Mouse (Mus musculus): Measurements from ENCODE around the gene Mrm3.
"Not testable (repeated sequence)": the region's sequence is repeated elsewhere in the genome, so short reads cannot be mapped to it uniquely, and the experiment has no call there.

Gene Mrm3

DNA sequence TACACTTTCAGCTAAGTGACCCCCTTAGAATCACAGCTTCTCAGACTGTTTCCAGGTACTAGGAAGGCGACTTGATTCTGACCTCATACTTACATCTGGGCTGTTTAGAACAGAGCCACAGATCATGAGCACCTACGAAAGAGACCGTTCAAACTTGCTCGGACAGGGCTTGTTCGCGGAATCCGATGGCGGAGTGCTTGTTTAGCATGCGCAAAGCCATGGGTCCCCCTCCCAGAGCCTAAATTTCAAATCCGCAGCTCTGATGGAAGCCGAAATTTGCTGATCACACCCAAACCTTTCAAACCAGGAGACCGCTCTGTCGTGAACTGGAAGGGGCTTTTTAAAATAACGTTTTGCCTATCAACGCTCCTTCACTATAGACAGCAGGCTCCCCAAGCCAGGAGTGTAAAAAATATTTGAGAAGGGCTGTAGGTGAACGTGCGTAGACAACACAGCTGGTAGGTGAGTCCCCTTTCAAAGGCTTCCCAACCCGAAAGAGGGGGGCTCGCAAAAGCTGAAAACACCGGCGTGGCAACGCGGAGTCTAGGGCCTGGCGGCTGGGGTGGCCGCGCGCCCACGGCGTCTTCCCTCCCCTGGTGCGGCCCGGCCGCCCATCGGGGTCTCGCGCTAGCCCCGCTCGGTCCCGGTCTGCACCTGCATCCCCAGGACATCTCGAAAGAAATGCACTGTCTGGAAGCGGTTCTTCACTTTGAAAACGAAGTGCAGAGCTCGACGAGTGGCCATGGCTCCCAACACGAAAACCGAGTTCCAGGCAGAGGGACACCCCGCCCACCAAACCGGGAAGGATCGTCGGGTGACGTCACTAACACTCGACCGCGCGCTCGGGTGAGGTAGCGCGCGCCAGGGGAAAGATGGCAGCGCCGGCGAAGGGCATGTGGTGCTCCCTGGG, at the start of gene Mrm3, which contains the start of gene Glod4:
Gene Mrm3, plus strand, starts transcription at position 815 of the 910 bp plus-strand sequence.
Gene Glod4, minus strand, starts transcription at position 825 of the 910 bp plus-strand sequence.
- DNase-seq (ENCODE audit: low spot score in 2 of 2), result peak; percentile 91

DNA sequence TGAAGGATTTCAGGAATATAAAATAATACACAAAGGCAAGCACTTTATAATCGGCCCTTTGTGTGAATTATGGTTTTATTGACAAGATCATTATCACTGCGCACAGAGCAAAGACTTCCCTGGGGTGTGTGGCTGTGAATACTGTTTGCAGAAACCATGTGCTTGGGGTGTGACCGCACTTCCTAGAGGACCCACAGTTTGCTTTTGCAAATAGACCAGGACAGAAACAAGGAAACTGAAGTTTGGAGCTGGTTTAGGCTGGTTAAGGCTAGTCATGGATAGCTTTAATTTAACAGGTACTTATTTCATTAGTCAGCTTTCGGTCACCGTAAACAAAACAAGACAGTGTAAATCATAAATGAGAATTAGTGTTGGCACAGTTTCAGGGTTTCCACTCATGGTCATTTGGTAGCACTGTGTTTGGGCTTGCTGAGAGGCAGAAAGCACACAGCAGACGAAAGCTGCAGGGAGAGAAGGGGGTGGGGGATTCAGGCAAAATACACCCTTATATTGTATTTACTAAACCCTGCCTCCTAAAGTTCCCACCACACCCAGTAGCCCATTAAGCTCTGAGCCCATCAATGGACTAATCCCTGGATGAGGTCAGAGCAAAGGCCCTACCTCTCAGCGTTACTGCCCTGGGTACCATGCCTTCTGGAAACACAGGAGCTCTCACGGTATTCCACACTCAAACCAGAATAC, 47.1 kb upstream of the Mrm3 start:
- no peak for DNase-seq (ENCODE audit: low spot score in 2 of 2)

DNA sequence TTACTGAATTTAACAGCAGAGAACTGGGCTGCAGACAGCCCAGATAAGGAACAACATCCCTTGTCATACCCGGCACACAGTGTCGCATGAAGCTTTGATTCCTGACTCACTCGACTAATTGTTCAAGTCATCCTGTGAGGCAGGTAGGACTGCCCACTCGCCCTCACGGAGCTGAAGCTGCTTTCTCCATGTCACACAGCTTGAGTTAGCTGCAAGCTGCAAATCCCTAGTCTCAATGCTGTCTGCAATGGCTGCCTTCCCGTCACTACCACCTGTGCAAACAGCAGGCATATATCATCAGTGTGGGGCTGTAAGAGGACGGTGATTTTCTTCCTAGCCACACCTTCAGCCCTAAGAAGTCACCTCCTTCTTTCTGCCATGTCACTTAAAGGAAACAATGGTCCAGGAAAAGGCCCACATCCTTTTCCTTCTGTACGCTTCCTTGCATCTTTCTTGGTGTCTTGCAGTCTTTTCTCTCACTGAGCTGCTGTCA, 46.5 kb upstream of the Mrm3 start:
- DNase-seq (ENCODE audit: low spot score in 2 of 2), result no peak

DNA sequence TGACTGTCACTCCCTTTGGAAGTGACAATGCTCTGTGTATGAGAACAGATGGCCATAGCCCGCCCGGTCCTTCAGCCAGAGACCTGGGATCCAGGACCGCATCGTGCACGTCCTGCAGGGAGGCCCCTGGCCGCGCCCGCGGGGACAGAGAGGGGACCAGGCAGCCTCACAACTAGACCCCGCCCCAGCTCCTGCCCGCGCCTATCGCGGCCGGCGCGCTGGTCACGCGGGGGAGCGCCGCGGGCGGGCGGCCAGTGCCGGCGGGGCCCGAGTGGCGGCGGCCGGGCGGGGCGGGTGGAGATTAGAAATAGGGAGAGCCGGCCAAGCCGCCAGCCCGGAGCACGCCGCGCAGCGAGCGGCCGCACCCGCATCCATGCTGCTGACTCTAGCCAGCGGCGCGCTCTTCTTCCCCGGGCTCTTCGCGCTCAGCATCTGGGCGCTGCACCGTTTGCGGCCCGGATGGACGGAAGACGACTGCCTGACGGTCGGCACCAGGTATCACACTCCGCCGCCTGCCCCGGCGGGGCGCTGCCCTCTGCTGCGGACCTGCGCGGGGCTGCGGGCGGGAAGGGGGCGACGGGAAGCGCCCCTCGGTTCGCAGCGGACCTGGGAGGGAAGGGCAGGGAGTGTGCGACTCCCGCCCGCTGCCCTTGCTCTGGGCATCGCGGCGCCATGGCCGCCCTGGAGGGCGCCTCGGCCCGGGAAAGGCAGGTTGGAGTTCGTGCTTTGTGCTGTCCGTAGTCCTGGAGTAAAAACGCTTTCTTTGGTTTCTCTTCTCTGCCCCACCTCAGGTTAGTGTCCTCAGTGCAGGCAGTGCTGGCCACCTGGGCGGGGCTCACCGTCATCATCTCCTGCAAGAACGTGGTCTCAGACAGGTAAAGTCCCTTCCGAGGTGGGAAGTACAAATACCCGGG, 41.5 kb upstream of the Mrm3 start:
- peak; percentile 84 to 88 for DNase-seq (ENCODE audit: low spot score in 2 of 2)

GRCm38 (mm10) chr11:76206793-76207192, 36.7 kb upstream of the Mrm3 start:
- no peak for DNase-seq (ENCODE audit: low spot score in 2 of 2)

GRCm38 (mm10) chr11:76210228-76210985, 33.1 kb upstream of the Mrm3 start:
- DNase-seq (ENCODE audit: low spot score in 2 of 2), result no peak

DNA sequence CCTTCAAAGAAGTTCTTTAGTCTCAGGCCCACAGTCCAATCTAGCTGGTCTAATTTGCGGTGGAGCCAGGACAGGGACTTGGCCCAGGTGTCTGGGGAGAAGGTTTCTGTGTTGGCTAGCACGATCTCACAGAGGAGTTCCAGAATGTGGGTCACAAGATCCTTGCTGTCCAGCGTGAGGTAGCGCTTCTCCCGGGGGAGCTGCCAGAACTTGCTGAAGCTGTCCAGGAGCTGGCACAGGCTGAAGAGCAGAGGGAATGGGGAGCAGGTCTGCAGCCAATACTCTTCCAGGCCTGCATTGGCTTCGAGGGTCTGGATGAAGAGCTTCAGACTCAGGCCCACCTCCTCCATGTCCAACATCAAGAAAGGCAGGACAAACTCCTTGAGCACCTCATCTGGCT, 31.9 kb upstream of the Mrm3 start:
- DNase-seq (ENCODE audit: low spot score in 2 of 2), result not testable (repeated sequence)

- DNase-seq (ENCODE audit: low spot score in 2 of 2), result no peak
These were observed 29.7 kb upstream of the Mrm3 start for GRCm38 (mm10) chr11:76213841-76214240.

- no peak for DNase-seq (ENCODE audit: low spot score in 2 of 2)
These were observed 28.5 kb upstream of the Mrm3 start for GRCm38 (mm10) chr11:76215011-76215410.

DNA sequence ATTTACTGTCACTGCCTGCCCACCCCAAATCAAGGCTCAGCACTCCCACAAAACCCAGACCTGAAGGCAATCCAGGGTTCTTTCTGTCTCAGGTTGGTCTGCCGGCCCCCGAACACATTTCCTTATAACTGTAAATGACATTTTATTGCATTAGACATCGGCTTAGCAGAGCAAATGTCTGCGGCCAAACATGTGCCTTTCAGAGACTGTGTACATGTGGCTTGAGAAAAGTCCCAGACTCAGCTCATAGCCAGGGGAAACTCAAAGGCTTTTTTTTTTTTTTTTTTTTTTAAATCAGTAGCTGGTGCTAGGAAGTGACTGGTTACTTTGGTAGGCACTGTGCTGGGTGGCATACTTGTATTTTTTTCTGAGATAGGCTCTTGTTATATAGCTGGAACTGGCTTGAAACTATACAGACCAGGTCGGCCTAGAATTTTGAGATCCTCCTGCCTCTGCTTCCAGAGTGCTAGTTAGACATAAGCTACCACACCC, 27.4 kb upstream of the Mrm3 start:
- no peak for DNase-seq (ENCODE audit: low spot score in 2 of 2)

DNA sequence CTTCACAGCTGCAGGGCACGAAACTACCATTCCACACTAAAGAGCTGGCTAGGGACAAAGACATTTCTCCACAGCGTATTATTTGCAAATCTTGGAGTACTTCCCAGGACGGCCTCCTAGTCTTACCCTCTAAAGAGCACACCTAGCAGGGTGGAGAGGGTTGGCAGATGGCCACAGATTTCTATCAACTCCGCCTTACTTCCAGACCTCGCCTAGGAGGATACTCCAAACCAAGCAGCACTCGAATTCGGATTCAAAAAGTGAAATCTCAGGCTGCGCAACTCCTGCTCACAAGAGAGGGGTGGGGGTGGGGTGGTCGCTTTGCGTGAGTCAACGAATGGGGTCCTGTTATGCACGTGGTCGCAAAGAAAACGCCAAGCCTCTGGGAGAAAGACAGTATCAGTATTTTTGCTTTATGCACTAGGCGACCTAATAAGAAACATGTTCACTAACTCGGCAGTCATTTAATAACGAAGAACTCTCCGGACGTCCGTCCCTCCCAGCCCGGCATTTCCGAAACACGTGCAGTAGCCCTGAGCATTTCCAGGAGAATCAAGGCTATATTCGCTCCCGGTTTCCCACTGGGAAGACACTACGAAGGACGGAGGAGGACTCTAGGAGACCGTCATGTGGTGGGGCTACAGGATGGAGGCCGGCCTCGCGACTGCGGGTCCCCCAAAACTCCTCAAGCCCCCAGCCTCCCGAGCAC, 26.7 kb upstream of the Mrm3 start:
- peak; percentile 46 to 48 for DNase-seq (ENCODE audit: low spot score in 2 of 2)

DNA sequence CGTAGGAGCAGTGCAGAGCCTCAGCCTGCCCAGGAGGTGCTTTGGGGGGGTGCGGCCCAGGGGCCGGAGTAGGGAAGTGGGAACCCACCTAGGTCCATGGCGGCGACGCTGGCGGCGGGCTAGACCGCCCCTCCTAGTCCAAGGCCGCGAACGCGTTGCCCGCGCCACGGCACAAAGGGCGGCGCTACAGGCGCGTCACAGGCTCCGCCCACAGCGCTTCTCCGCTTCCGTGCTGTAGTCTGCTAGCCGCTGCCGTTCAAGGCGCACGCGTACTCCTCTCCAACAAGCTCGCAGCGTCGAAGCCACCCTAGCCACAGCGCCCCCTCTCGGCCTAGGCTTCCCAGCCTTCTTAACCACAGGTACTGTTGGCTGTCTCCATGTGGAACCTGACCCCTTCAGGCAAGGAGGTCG, 26.1 kb upstream of the Mrm3 start, which contains the start of the genes Dbil5 and Gemin4:
Gene Dbil5, plus strand, starts transcription at position 219 of the 411 bp plus-strand sequence.
Gene Gemin4, minus strand, starts transcription at position 275 of the 411 bp plus-strand sequence.
- DNase-seq (ENCODE audit: low spot score in 2 of 2), result peak; percentile 93 to 96

DNA sequence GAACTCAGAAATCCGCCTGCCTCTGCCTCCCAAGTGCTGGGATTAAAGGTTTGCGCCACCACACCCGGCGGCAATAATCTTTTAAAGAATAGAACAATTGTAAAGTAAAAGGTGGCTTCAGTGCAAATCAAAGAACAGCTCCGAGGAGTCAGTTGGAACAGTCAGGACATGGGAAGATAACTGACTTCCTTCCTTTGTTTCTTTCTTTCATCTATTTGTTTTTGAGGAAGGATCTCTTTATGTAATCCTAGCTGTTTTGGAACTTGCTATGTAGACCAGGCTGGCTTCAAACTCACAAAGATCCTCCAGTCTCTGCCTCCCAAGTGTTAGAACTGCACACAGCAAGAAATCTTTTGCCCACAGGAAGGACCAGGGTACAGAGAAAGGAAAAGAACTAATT, 18.9 kb upstream of the Mrm3 start:
- DNase-seq (ENCODE audit: low spot score in 2 of 2), result no peak

DNA sequence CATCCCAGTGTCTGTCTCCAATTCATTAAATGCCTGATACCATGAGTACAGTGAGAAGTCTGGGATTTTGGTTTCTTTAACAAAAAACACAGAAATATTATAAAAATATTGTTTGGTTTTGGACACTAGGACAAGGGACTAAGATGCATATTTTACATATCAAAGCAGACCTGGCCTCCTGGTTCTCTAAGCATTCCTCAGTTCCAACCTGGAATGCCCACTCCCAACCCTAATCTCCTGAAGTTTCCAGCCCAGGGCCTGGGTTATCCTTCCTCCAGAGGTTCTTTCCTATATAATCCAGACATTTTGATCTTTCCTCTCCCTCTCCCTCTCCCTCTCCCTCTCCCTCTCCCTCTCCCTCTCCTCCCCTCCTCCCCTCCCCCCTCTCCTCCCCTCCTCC, 18.5 kb upstream of the Mrm3 start:
- no peak for DNase-seq (ENCODE audit: low spot score in 2 of 2)

DNA sequence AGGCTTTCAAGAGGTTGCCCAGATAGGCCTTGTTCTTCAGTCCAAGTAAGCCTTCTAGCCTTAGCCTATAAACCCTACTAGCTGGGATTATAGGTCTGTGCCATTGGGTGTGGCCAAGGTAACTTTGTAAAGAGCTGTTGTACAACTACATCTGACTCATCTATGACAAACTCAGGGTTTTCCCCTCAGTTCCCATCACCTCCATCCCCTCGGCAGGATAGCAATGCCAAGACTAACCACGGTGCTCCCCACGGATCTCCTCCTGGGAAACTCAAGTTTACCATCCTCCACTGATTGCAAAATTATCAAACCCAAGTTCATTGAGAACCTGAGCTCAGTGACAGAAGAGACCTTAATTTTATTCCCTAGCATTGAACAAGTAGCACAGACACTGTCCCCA, 7.4 kb upstream of the Mrm3 start:
- no peak for DNase-seq (ENCODE audit: low spot score in 2 of 2)

DNA sequence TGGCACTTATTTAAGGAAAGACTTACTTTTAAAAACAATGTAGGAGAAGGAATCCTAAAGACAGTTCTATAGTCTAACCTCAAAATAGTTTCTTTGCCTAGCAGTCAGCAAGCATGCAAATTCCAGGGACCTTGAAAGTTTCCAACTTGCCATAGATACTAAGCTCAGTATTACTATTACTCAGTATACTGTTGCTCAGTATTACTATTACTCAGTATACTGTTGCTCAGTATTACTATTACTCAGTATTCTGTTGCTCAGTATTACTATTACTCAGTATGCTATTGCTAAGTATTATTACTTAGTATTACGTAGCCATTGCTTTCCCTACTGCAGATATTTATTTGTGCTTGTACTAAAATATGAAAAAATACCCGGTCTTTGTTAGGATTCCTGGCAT, 3.8 kb upstream of the Mrm3 start:
- no peak for DNase-seq (ENCODE audit: low spot score in 2 of 2)

GRCm38 (mm10) chr11:76243811-76244546, 464 bp downstream of the Mrm3 start:
- no peak for DNase-seq (ENCODE audit: low spot score in 2 of 2)

GRCm38 (mm10) chr11:76246439-76246838, 2.9 kb downstream of the Mrm3 start:
- DNase-seq (ENCODE audit: low spot score in 2 of 2), result no peak

DNA sequence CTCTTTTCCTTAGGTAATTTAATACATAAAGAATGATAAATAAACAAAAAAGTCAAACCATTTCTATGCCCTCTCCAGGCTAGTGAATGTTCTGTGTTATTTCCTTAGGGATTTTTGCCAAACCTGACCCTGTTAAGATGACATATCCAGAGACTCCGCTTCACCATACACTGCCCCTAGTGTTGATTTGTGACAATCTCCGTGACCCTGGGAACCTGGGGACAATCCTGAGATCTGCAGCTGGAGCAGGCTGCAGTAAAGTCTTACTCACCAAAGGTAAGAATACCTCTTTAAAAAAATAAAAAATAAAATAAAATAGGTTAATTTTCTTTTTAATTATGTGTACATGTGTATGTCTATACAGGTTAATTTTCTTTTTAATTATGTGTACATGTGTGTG, 3.7 kb downstream of the Mrm3 start:
- DNase-seq (ENCODE audit: low spot score in 2 of 2), result no peak
